Mouse (Mus musculus) urinary bladder, postnatal 25 days (tissue): ENCODE measurements around the gene Olfr631.
"Not testable (repeated sequence)": the region's sequence is repeated elsewhere in the genome, so short reads cannot be mapped to it uniquely, and the experiment has no call there.

Experiments used
- DNase-seq: peaks from one replicate; pipeline ENCODE4 v3.0.0; 2022; ENCODE audit warnings: low spot score

The Olfr631 gene

GRCm38 (mm10) chr7:103928525-103928924, at the start of gene Olfr631:
Olfr631 (plus strand) TSS chr7:103928825.
- no peak for DNase-seq

GRCm38 (mm10) chr7:103886152-103886551, 42.5 kb upstream of the Olfr631 start, which contains the start of gene Olfr66:
Olfr66 (minus strand) TSS chr7:103886252.
- DNase-seq: no peak

GRCm38 (mm10) chr7:103894385-103894784, 34.2 kb upstream of the Olfr631 start, which contains the start of gene Olfr64:
Olfr64 (minus strand) TSS chr7:103894485.
- DNase-seq: no peak

GRCm38 (mm10) chr7:103903187-103903586, 25.4 kb upstream of the Olfr631 start, which contains the start of gene Olfr65:
Olfr65 (plus strand) TSS chr7:103903487.
- no peak for DNase-seq

GRCm38 (mm10) chr7:103910047-103910446, 18.6 kb upstream of the Olfr631 start:
- no peak for DNase-seq

GRCm38 (mm10) chr7:103912969-103913511, 15.6 kb upstream of the Olfr631 start:
- DNase-seq: no peak

- no peak for DNase-seq
Measured at GRCm38 (mm10) chr7:103915338-103915737, 13.3 kb upstream of the Olfr631 start.

GRCm38 (mm10) chr7:103934264-103934663, 5.6 kb downstream of the Olfr631 start, which contains the start of gene Olfr632:
Olfr632 (plus strand) TSS chr7:103934347.
- no peak for DNase-seq

- peak; percentile 17 for DNase-seq
Measured at GRCm38 (mm10) chr7:103942730-103943129, 14.1 kb downstream of the Olfr631 start.

DNA sequence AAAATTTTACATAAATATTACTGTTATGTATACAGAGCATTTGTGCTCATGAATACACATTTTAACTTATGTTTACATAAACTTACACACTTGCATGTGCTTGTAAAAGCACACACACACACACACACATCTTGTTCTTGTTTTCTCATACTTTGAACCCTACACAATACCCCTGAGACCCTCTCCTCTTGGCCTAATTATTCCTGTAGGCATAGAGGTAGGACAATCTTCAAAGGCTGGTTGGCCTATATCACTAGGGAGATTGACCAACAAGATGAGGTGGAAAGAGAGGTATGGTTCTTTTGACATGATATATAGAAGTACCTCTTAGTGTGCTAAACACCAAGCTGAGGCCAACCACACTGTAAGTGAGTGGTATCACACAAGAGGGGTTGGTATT, 15.5 kb downstream of the Olfr631 start, which contains the start of gene Olfr633:
Gene Olfr633, plus strand, starts transcription at position 301 of the 400 bp plus-strand sequence.
- DNase-seq: no peak

GRCm38 (mm10) chr7:103966873-103967272, 38.2 kb downstream of the Olfr631 start:
- not testable (repeated sequence) for DNase-seq

GRCm38 (mm10) chr7:103970852-103971251, 42.2 kb downstream of the Olfr631 start, which contains the start of gene Olfr635:
Olfr635 (plus strand) TSS chr7:103971152.
- no peak for DNase-seq

DNA sequence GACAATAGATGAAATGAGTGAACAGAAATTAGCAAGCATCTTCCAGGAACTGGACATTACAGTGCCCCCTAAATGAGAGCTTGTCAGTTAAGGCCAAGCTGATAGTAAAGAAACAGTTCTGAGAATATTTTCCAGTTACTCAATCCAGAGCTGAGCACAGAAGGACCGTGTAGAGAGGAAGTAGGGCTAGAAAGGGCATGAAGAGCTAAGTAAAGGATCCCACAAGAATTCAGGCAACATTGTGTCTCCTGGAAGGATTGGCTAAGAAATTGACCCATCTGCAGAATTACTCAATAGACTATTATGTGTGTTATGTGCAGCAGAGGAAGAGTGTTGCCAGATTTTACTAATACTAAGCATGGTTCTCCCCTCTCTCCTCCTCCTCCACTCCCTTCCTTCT, 43.2 kb downstream of the Olfr631 start:
- no peak for DNase-seq
